Mouse (Mus musculus) 416B (cell line): ENCODE measurements around the gene Gpr61.

Experiments
- DNase-seq: peaks from one replicate; pipeline ENCODE4 v3.0.0; 2011; ENCODE audit warnings: low read depth

The Gpr61 gene

DNA sequence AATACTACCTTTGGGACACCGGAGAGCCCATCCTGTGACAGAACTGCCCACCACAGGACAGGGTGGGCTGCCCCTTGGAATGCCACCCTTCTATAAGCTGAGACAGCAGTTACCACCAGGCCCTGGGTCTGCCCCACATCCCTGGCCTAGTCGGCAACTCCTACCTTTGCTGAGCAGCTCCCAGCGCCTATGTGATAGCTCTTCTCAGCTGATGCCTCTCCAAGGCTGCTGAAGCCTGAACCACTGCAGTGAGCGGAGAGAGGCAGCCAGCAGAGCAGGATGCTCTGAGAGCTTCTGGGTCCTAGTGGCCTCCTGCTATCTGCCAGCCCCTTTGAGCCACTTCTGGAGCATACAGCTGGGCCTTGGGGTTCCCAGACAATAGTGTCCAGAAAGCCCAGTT is at the start of gene Gpr61:
Gene Gpr61, minus strand, starts transcription at position 227 of the 400 bp plus-strand sequence.
- no peak for DNase-seq

DNA sequence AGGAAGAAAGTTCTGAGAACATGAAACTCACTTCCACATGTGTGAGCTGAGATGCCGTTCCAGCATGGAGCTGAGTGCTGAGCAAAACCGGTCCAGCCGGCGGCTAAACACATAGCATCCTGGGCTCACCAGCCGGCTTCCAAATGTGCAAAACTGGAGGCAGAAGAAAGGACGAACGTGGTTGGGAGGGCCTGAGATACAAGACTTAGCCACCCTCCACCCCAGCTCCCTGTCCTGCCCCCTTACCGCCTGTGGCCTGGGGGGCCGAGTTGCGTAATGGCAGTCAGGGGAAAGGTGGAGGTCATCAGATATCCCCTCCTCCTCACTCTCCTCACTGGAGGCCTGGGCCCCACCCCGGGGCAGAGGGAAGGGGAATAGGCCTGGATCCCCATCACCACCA is 49.8 kb upstream of the Gpr61 start:
- DNase-seq, result no peak

DNA sequence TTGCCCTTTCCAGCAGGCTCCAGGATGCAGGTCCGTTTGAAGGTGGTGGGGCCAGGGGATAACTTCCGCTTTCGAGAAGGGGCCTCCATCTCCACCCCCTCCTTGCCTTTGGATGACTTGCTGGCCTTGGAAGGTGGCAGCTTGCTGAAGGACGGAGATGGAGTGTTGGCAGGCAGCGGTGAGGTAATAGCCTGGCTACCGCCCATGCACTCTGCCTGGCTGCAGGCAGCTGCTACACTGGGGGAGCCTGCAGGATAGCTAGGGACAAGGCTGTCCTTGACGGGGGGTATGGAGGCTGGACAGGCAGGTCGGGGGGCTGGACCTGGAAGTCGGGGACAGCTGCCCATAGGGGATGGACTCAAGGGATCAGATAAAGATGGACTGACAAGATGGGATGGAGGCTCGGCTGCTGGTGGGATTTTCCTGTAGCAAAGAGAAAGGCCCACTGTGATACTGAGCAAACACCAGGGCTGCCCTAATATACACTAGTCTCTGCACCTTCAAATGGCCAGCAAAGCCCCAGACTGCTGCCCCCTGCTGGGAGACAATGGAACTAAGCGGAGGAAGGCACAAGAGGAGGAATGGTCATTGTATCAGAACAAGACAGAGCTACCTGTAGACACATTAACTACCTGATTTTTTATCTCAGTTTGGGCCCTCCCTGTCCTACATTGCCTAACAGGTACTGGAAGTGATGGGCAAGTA is 49.1 kb upstream of the Gpr61 start:
- peak; percentile 69 for DNase-seq

DNA sequence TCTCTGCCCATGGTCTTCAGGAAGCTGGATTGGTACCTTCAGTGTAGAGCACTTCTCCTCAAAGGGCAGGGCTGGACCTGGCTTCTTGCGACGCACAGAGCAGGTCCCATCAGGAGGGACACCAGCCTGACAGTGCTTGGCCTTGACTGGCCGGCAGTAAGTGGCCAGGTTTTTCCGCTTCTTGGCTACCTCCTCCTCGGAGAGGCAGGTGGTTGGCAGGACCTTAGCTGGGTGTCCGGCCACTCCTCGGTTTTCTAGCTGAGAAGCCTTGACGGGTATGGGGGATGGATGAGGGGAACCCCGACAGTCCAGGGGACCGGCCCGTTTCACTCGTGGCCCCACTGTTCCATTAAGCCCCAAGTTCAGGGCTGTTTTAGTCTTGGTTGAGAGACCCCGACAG is 48.5 kb upstream of the Gpr61 start:
- DNase-seq, result no peak

DNA sequence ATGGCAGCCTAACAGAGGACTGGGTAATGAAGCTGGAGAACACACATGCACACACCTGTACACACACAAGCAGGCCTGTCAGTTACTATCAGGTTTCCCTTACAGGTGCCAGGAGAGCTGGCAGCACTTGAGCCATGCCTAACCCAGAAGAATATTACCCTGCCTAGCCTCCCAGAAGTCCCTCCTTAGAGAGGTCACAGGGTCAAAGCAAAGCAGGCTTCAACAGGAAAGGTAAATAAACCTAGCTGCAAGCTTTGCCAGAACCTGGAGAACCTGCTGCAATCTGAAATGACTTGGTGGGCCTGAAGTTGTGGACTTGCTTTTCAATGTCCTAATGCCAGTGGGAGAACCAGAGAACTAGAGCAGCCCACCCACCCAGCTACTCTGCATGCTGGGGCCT is 47.8 kb upstream of the Gpr61 start:
- DNase-seq, result no peak

DNA sequence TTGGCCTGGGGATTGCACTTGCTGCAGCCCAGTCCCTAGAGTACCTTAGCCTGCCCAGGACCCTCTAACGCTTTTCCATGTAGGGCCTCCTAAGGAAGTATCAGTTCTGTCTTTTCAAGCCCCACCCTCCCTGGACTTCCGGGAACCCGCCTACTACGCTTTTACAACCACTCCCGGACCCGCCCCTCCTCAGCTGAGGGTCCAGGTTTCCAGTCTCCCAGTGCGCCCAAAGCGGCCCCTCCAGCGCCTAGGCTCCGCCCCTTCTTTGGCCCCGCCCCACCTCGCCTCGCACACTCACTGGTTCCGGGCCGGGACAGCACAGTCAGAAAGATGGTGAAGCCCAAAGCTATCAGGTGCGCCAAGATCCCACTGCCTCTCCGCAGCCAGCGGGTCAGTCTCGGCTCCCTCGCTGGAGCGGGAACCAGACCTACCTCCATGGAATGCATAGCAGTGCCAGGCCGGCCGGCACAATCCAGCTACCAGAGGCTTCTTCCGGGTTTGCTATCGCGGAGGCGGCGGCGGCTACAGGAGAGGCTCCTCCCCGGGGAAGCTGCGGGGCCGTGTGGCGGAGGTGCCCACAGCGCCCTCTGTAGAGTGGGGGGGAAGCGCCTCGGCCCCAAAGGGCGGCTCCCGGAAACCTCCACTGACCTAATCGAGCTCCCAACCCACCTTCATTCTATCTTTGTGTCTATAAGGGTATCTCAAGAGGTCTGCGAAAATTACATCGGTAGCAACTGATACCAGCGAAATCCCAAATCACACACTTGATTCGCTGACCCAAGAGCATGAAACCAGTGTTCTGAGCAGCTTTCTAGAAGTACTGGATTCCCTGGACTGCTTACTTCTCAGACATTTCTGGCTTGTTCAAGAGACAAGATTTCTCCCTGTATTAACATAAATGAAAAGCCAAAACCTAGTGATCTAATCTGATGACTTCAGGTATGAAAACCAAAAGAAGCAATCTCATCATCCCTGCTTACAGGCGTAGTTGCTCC is 45.9 kb upstream of the Gpr61 start, which contains the start of gene Cyb561d1:
Gene Cyb561d1, minus strand, starts transcription at position 884 of the 995 bp plus-strand sequence.
- DNase-seq, result peak; percentile 96

DNA sequence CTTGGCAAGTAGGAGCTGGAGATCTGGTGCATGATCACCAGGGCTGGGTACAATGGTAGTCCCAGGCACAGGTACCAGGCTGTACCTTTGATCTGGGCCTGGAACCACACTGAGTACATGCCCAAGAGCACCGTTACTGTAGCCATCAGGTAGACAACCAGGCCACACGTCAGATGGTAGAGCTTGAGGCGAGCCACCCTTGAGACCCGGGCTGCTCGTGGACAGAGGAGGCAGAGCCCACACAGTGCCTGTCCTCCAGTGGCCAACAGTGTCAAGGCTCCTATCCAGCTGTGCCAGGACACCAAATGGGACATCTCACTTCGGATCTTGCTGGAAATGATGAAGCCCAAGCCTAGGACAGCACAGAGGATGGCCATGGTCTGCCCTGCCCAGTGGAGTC is 44.5 kb upstream of the Gpr61 start:
- DNase-seq, result no peak

DNA sequence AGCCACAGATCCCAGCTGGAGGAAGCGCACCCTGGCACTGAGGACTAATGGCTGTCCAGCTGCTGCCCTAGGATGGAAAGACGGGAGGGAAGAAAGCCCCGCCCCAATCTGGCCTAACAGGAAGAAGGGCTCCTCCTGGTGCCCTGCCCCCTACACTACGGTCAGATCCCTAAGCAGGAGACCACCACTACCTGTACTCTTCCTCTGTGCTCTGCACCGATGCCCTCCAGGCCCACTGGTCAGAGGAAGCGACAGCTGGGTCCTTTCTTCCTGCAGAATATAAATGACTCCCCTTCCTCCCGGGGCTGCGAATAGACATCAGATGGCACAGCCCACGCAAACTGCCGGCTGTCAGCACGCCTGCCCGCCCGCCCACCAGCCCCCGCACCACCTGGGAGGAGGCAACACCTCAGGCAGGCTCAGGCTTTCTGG is 42.4 kb upstream of the Gpr61 start:
- no peak for DNase-seq

DNA sequence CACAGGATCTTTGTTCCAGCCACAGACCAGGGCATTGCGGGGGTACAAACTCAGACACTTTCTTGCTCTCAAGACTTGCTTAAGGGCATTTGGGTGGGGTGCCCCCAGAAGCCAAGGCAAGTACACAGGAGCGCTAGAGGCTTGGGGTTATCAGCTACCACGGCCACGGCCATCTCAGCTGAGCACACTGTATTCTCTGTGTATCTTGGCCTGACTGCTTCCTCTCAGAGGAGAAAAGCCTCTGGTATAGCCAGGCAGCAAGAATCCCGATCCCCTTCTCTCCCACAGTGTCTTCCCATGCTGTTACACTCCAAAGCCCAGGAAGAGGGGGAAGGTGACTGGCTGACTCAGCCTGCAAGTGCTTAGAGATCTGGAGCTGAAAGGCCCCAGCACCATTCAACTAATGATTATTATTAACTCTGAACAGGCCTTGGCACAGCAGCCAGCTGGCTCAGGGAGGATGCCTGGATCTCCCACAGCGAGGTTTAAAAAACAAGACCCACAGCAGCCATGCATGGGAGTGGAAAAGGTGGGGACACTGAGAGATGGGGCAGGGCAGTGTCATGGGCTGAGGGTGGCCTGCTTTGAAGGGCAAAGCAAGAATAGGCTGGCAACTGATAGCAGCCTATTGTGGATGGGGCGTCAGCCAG is 41.4 kb upstream of the Gpr61 start:
- no peak for DNase-seq

DNA sequence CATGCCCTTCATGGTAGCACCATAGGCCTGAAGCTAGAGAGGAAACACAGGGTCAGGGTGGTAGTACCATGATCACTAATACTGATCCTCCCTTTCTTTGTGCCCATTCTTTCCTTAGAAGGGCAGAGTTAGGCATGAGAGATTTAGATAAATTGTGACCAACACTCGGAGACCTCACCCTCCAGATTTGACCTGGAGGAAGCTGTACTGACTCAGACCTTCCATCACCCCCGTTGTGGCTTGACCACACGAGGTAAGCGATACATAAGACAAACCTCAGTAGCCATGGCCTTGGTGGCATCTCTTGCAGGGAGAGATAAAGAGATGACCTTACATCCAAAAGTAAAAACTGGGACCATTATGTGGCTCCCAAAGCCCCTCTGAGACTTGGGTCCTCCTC is 40.6 kb upstream of the Gpr61 start:
- peak; percentile 97 for DNase-seq

DNA sequence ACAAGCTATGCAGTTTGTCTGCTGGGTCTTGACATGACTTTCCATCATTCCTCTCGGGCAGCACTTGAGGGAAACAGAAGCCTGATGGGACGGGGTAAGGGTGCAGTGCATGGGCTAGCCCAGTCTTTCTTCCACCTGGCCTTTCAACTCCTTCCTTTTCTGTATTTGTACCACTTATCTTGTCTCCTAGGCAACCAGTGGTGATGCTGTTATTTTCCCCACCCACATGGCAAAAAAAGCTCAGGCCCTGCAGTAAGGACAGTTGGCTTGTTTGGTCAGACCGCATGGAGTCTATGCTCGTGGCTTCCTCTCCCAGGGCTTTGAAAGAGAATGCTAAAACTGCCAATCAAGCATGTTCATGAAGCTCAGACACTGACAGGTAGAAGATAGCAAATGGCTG is 39.0 kb upstream of the Gpr61 start:
- no peak for DNase-seq

DNA sequence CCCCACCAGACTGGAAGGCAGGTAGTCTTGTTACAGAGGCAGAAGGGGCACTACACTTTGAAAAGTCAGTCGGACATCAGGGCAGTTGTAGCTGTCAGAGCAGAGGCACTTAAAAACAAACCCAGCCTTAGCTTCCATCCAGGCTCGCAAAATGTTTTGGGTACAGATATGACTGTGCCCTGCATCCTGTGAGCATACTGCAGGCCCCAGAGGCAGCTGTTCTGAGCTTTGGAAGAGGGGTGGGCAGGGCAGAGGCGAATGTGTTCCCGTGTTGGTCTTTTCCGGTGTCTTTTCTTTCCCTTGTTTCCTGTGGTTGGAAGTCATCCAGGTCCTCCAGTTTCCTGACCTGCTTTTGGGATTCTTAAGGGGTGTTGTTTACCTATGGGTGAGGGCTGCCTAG is 35.2 kb upstream of the Gpr61 start:
- no peak for DNase-seq

DNA sequence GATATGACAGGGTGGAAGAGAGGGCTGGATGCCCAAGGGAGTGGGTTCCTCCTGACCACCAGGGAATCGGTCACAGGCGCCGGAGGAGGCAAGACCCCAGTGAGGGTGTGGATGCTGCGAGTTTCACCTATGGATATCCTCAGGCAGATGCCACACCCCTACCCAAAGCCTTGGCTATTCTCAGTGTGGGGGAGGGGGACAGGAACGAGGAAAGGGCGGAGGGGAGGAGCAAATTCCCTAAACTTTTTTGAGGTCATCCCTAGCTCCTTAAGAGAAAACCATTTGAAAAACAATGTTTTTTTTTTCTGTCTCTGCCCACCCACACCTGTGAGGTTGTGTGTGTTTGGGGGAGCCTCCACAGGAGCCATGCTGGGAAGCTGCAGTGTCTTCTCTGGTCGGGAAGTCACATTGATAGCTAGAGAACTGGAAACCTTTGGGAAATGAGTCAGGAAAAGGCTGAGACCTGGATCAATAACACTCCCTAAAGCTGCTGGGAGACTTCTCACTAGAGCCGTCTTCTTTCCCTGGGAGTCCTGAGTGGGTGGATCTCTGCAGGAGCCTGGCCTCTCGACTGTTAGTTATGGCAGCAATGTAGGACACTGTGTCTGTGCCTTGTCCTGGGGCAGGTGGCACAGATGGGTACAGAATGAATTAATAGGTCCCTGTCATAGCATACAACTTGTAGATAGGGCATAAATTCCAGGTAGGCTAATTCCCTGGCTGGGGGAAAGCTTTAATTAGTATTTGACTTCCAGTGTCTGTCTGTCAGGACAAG is 34.2 kb upstream of the Gpr61 start:
- no peak for DNase-seq

DNA sequence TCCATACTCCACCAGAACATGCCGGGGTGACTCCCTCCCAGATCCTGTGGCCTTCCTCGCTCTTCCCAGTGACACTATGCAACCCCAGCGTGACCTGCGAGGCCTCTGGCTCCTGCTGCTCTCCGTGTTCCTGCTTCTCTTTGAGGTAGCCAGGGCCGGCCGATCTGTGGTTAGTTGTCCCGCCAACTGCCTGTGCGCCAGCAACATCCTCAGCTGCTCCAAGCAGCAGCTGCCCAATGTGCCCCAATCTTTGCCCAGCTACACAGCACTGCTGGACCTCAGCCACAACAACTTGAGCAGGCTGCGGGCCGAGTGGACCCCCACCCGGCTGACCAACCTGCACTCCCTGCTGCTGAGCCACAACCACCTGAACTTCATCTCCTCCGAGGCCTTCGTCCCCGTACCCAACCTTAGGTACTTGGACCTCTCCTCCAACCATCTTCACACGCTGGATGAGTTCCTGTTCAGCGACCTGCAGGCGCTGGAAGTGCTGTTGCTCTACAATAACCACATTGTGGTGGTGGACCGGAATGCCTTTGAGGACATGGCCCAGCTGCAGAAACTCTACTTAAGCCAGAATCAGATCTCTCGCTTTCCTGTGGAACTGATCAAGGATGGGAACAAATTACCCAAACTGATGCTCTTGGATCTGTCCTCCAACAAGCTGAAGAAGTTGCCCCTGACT is 32.6 kb upstream of the Gpr61 start:
- peak; percentile 26 for DNase-seq

DNA sequence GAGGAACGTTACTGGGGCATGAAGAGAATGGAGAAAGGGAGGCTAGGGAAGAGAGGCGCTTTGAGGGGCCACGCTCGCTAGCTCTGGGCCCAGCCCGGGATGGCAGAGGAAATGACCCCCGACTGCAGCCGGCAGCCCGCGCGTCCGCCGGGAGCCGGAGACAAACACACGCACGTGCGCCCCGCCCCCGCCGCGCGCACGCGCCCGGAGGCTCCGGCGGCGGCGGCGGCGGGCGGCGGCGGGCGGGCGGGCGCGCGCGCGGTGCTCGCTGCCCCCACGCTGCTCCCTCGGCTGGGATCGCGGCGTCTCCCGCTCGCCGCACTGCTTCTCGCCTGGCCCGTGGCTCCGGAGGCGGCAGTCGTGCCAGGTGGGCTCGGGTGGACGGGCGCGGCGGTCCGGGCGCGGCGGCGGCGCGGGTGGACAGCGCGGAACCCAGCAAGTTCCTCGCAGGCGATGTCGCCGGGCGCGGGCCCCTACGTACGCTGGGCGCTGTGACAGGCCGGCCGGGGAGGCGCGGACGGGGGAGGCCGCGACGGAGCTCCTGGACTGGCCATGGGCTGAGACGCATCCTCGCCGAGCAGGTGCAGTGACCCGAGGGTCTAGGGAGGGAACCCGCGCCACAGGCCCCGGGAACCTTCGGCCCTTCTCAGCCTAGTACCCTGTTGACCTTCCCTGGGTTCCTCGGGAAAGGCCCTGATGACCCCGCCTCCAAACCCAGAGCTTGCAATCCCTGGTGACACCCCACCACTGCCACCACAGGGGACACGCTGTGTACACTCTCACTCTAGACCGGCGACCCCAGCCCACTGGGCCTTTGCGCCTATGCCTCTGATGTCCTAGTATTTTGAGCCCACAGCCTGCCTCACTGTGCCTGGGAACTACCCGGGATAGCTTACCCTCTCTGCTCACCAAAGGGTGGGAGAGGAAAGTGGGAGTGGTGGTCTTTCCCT is 31.7 kb upstream of the Gpr61 start, which contains the start of gene Amigo1:
Gene Amigo1, plus strand, starts transcription at position 238 of the 950 bp plus-strand sequence.
- peak; percentile 33 for DNase-seq

DNA sequence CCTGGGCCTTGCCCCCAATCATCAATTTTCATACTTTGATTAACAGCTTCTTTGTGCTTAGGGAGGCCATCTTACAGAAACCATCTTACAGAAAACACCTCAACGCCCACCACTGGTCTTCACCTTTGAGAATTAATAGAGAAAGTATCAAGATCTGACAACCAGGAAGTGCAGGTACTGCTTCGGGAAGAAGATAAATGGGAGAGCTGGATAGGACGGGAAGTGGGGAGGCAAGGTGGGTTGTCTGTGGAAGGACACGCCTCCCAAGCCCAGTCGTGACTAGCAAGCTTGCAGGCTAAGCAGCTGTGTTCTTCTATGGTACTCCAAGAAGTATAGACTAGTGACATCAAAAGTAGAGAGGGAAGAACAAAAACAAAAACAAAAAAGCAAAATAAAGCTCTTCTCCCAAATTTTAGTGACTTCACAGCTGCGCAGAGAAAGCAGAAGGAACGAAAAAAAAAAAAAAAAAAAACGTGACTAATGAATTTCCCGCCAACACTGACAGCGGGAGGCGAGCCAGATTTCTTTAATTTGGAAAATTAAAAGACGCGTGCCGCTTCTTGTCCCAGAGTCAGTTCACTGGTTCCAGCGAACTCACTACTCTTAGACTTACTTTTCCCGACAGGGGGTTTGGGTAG is 30.9 kb upstream of the Gpr61 start:
- no peak for DNase-seq

DNA sequence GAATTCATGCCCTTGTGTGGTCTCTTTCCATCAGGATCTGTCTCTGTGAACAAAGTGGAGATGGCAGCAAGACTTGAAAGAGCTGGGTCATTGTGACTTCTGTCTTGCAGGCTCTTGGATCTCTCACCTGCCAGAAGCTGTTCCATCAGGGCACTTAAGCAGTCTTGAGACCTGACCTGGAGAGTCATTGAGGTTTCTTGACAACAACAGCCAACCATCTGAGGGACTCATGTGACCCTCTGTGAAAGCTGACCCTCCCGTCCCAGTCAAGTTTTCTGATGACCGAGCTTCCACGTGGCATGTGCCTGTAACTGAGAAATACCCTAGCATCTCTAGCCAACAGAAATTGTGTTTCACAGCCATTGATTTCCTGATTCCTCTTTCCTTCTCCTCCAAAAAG is 30.1 kb upstream of the Gpr61 start:
- DNase-seq, result no peak

DNA sequence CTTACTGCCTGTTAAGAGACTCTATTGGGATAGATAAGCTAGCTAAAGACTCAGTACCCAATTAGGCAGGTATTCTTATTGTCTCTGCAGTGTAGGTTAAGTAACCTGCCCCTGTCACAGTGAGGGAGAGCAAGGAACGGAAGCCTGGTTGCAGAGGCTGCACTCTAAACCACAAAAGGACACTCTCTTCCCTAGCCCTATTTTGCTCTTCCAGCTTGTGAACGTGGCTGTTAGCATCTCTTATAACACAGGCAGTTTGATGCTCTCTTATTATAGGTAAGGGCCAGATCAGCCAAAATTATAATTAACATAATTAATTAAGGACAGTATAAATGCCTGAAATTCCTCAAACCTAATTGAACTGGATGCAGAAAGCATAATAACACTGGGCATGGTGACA is 25.8 kb upstream of the Gpr61 start:
- no peak for DNase-seq
